Mouse (Mus musculus) kidney, embryonic 14.5 days (tissue): ENCODE data around the gene Tent2. TPM values are rescaled to one million over a fixed set of nuclear protein-coding genes. Genes with fewer than 3 reads are reported as not detected.
"Not testable (repeated sequence)": the region's sequence is repeated elsewhere in the genome, so short reads cannot be mapped to it uniquely, and the experiment has no call there.

Source experiments
- ATAC-seq: fragments of 200-750 bp; cut with Nextera tagmentation; 2 replicates; pipeline ENCODE4 v1.8.0; 2017; ENCODE audit warnings: moderate number of reproducible peaks, mild to moderate bottlenecking, moderate TSS enrichment, moderate library complexity; ENCODE audit not compliant: low FRiP score, low TSS enrichment
- H3K27ac ChIP-seq: fragments of 300-500 bp; sonication (generic); 2 replicates; pipeline ENCODE4 v1.5.1; 2014; ENCODE audit warnings: low read depth, mild to moderate bottlenecking, low read length, moderate library complexity, mixed read lengths
- H3K27me3 ChIP-seq: fragments of 300-500 bp; sonication (generic); 2 replicates; pipeline ENCODE4 v1.6.1; 2014; ENCODE audit warnings: mild to moderate bottlenecking, low read length; ENCODE audit not compliant: control insufficient read depth, insufficient read depth
- H3K36me3 ChIP-seq: fragments of 300-500 bp; sonication (generic); 2 replicates; pipeline ENCODE4 v1.6.1; 2014; ENCODE audit warnings: low read length, mixed read lengths; ENCODE audit not compliant: control insufficient read depth, insufficient read depth
- H3K4me1 ChIP-seq: fragments of 300-500 bp; sonication (generic); 2 replicates; pipeline ENCODE4 v1.6.1; 2014; ENCODE audit warnings: low read length, mixed read lengths; ENCODE audit not compliant: control insufficient read depth, insufficient read depth
- H3K4me2 ChIP-seq: fragments of 300-500 bp; sonication (generic); replicated peaks from 2 replicates; pipeline ENCODE4 v1.6.1; 2014; ENCODE audit warnings: low read depth, mild to moderate bottlenecking, low read length
- H3K4me3 ChIP-seq: fragments of 300-500 bp; sonication (generic); 2 replicates; pipeline ENCODE4 v1.5.1; 2014; ENCODE audit warnings: mild to moderate bottlenecking, low read length
- H3K9ac ChIP-seq: fragments of 300-500 bp; sonication (generic); 2 replicates; pipeline ENCODE4 v1.6.1; 2014; ENCODE audit warnings: low read depth, mild to moderate bottlenecking, low read length, moderate library complexity
- H3K9me3 ChIP-seq: fragments of 300-500 bp; sonication (generic); 2 replicates; pipeline ENCODE4 v1.6.1; 2016; ENCODE audit warnings: low read length; ENCODE audit not compliant: control insufficient read depth
- WGBS: fragments of 180-500 bp; shearing (Covaris S2); extraction: QIAGEN DNeasy Blood & Tissue Kit; methylation state at CpG from one replicate; pipeline ENCODE4 v1.1.7; 2014; 5-methylcytosine and 5-hydroxymethylcytosine counted together
- polyA plus RNA-seq: library from polyadenylated mRNA; unstranded; fragments of >200 nt; fragmentation: Nextera tagmentation; extraction: Ambion mirVana; gene quantifications from 2 replicates; pipeline ENCODE4 v1.2.1, GENCODE M21; 2014

Gene Tent2
- polyA plus RNA-seq, 1 experiment from 2014 or later, result 86.3 TPM

- ATAC-seq, result no peak
- H3K9ac ChIP-seq, result no peak overlapping the region
- H3K4me2 ChIP-seq, result no peak overlapping the region
- no peaks in the 10 kb centered on the region for H3K27me3 ChIP-seq
- H3K4me1 ChIP-seq, result no peaks in the 10 kb centered on the region
- no peaks in the 10 kb centered on the region for H3K9me3 ChIP-seq
- H3K4me3 ChIP-seq, result no peak overlapping the region
- 79% methylated on average over 1 of the region's 1 CpGs for whole genome bisulfite sequencing
- H3K27ac ChIP-seq, result no peak overlapping the region
- no peaks in the 10 kb centered on the region for H3K36me3 ChIP-seq
Measured at GRCm38 (mm10) chr13:93211741-93212140, 19.6 kb upstream of the Tent2 start.

GRCm38 (mm10) chr13:93192646-93193026, 451 bp upstream of the Tent2 start:
- peak overlapping the region; percentile 98 for H3K9ac ChIP-seq
- peak overlapping the region; percentile 97 for H3K27ac ChIP-seq
- WGBS, result 69% methylated on average over 5 of the region's 5 CpGs
- H3K4me3 ChIP-seq, result peak overlapping the region; percentile 95
- no peaks in the 10 kb centered on the region for H3K27me3 ChIP-seq
- H3K9me3 ChIP-seq, result no peaks in the 10 kb centered on the region
- H3K4me2 ChIP-seq, result peak overlapping the region; percentile 53
- H3K4me1 ChIP-seq, result peaks cover 5% of the 10 kb centered on the region; the same call in 1 of the 2 replicates
- peak; percentile 43 for ATAC-seq
- H3K36me3 ChIP-seq, result no peaks in the 10 kb centered on the region

- Histone ChIP-seq H3K27ac (no peak overlapping the region), H3K27me3 (no peaks in the 10 kb centered on the region), H3K4me3 (no peak overlapping the region), H3K9ac (no peak overlapping the region), H3K9me3 (no peaks in the 10 kb centered on the region), H3K4me2 (no peak overlapping the region), H3K4me1 (peaks cover 5% of the 10 kb centered on the region; the same call in 1 of the 2 replicates), H3K36me3 (peaks cover 2% of the 10 kb centered on the region; the same call in 1 of the 2 replicates)
- ATAC-seq, result no peak
- WGBS, result 73% methylated on average over 2 of the region's 2 CpGs
Measured at GRCm38 (mm10) chr13:93189416-93189815, 2.8 kb downstream of the Tent2 start.

- Histone ChIP-seq H3K27me3 (no peaks in the 10 kb centered on the region), H3K9me3 (no peaks in the 10 kb centered on the region), H3K36me3 (peaks cover 7% of the 10 kb centered on the region), H3K4me3 (no peak overlapping the region), H3K27ac (no peak overlapping the region), H3K9ac (no peak overlapping the region), H3K4me2 (no peak overlapping the region), H3K4me1 (peaks cover 5% of the 10 kb centered on the region; the same call in 1 of the 2 replicates)
- WGBS, result 81% methylated on average over 3 of the region's 3 CpGs
- no peak for ATAC-seq
Measured at GRCm38 (mm10) chr13:93188738-93189137, 3.4 kb downstream of the Tent2 start.

GRCm38 (mm10) chr13:93187792-93188191, 4.4 kb downstream of the Tent2 start:
- H3K36me3 ChIP-seq, result peaks cover 15% of the 10 kb centered on the region
- not testable (repeated sequence) for H3K9me3 ChIP-seq, H3K27me3 ChIP-seq, H3K9ac ChIP-seq, H3K4me1 ChIP-seq, H3K27ac ChIP-seq, ATAC-seq, H3K4me3 ChIP-seq, H3K4me2 ChIP-seq
- 91% methylated on average over 5 of the region's 5 CpGs for WGBS

- peaks cover 28% of the 10 kb centered on the region for H3K36me3 ChIP-seq
Measured at GRCm38 (mm10) chr13:93180351-93180750, 11.8 kb downstream of the Tent2 start.

GRCm38 (mm10) chr13:93179522-93179921, 12.7 kb downstream of the Tent2 start:
- H3K4me2 ChIP-seq, result no peak overlapping the region
- ATAC-seq, result no peak
- H3K4me1 ChIP-seq, result no peaks in the 10 kb centered on the region
- no peak overlapping the region for H3K9ac ChIP-seq
- no peak overlapping the region for H3K27ac ChIP-seq
- no peak overlapping the region for H3K4me3 ChIP-seq
- H3K27me3 ChIP-seq, result no peaks in the 10 kb centered on the region
- H3K9me3 ChIP-seq, result no peaks in the 10 kb centered on the region
- WGBS, result 90% methylated on average over 2 of the region's 2 CpGs
- peaks cover 32% of the 10 kb centered on the region for H3K36me3 ChIP-seq

More at GRCm38 (mm10) chr13:93180351-93180750, 11.8 kb downstream of the Tent2 start:
- Histone ChIP-seq H3K4me2 (no peak overlapping the region), H3K27ac (no peak overlapping the region), H3K9me3 (no peaks in the 10 kb centered on the region), H3K4me3 (no peak overlapping the region), H3K27me3 (no peaks in the 10 kb centered on the region), H3K4me1 (no peaks in the 10 kb centered on the region), H3K9ac (no peak overlapping the region)
- WGBS, result 82% methylated on average over 1 of the region's 1 CpGs
- ATAC-seq, result no peak

- no peak for ATAC-seq
- H3K4me1 ChIP-seq, result no peaks in the 10 kb centered on the region
- H3K4me3 ChIP-seq, result no peak overlapping the region
- no peak overlapping the region for H3K9ac ChIP-seq
- H3K27me3 ChIP-seq, result no peaks in the 10 kb centered on the region
- peaks cover 34% of the 10 kb centered on the region; the same call in 1 of the 2 replicates for H3K36me3 ChIP-seq
- H3K27ac ChIP-seq, result no peak overlapping the region
- no peaks in the 10 kb centered on the region for H3K9me3 ChIP-seq
- H3K4me2 ChIP-seq, result no peak overlapping the region
Measured at GRCm38 (mm10) chr13:93177571-93177970, 14.6 kb downstream of the Tent2 start.

- H3K36me3 ChIP-seq, result peaks cover 35% of the 10 kb centered on the region
- H3K4me1 ChIP-seq, result no peaks in the 10 kb centered on the region
- no peak overlapping the region for H3K27ac ChIP-seq
- 91% methylated on average over 4 of the region's 4 CpGs for WGBS
- no peak overlapping the region for H3K9ac ChIP-seq
- H3K4me3 ChIP-seq, result no peak overlapping the region
- H3K4me2 ChIP-seq, result no peak overlapping the region
- ATAC-seq, result no peak
- no peaks in the 10 kb centered on the region for H3K27me3 ChIP-seq
- H3K9me3 ChIP-seq, result no peaks in the 10 kb centered on the region
Measured at GRCm38 (mm10) chr13:93163303-93163702, 28.9 kb downstream of the Tent2 start.
